Mouse (Mus musculus): ENCODE measurements around the gene Gm49345. TPM values are rescaled to one million over a fixed set of nuclear protein-coding genes. Genes with fewer than 3 reads are reported as not detected.

The Gm49345 gene
- polyA plus RNA-seq, 1 experiment: 1.0 TPM

GRCm38 (mm10) chr13:67610108-67610507 is 27.5 kb downstream of the Gm49345 start:
- Histone ChIP-seq H3K36me3 (ENCODE audit: control insufficient read depth, insufficient read depth, low read length) (no peaks in the 10 kb centered on the region), H3K4me1 (replicated peaks; ENCODE audit: control insufficient read depth, insufficient read depth, low read length) (no peaks in the 10 kb centered on the region; the same call in 1 of the 2 replicates), H3K27me3 (ENCODE audit: control insufficient read depth, insufficient read depth, low read length) (no peaks in the 10 kb centered on the region), H3K27ac (ENCODE audit: control insufficient read depth, insufficient read depth, low read length) (no peak overlapping the region), H3K4me3 (ENCODE audit: control insufficient read depth, insufficient read depth, low read length) (no peak overlapping the region)
- no peak for DNase-seq
- 68% methylated on average over 4 of the region's 4 CpGs for WGBS
- no peak for TF ChIP-seq POLR2A (IDR thresholded peaks at IDR 0.05; ENCODE audit: control insufficient read depth, extremely low read depth, insufficient read depth, low read length, poor library complexity)
- no peak for TF ChIP-seq CTCF (IDR thresholded peaks at IDR 0.05; ENCODE audit: borderline replicate concordance, control insufficient read depth, extremely low read depth, insufficient read depth, low read length, poor library complexity)

GRCm38 (mm10) chr13:67609066-67609876 is 28.3 kb downstream of the Gm49345 start, which contains the start of gene Zfp729b:
TSS of gene Zfp729b (minus strand) at chr13:67609707.
- 3% methylated on average over 20 of the region's 20 CpGs for WGBS
- Histone ChIP-seq H3K27me3 (ENCODE audit: control insufficient read depth, insufficient read depth, low read length) (no peaks in the 10 kb centered on the region), H3K36me3 (ENCODE audit: control insufficient read depth, insufficient read depth, low read length) (no peaks in the 10 kb centered on the region), H3K4me3 (ENCODE audit: control insufficient read depth, insufficient read depth, low read length) (peak within 1 kb of the TSS; percentile 62), H3K27ac (ENCODE audit: control insufficient read depth, insufficient read depth, low read length) (no peak within 1 kb of the TSS), H3K4me1 (replicated peaks; ENCODE audit: control insufficient read depth, insufficient read depth, low read length) (no peaks in the 10 kb centered on the region; the same call in 1 of the 2 replicates)
- no peak for TF ChIP-seq CTCF (IDR thresholded peaks at IDR 0.05; ENCODE audit: borderline replicate concordance, control insufficient read depth, extremely low read depth, insufficient read depth, low read length, poor library complexity)
- no peak for TF ChIP-seq POLR2A (IDR thresholded peaks at IDR 0.05; ENCODE audit: control insufficient read depth, extremely low read depth, insufficient read depth, low read length, poor library complexity)
- DNase-seq: peak; percentile 91

- H3K27me3 ChIP-seq (ENCODE audit: control insufficient read depth, insufficient read depth, low read length): no peaks in the 10 kb centered on the region
- no peak overlapping the region for H3K27ac ChIP-seq (ENCODE audit: control insufficient read depth, insufficient read depth, low read length)
- TF ChIP-seq CTCF (IDR thresholded peaks at IDR 0.05; ENCODE audit: borderline replicate concordance, control insufficient read depth, extremely low read depth, insufficient read depth, low read length, poor library complexity) (no peak), POLR2A (IDR thresholded peaks at IDR 0.05; ENCODE audit: control insufficient read depth, extremely low read depth, insufficient read depth, low read length, poor library complexity) (no peak)
- H3K36me3 ChIP-seq (ENCODE audit: control insufficient read depth, insufficient read depth, low read length): no peaks in the 10 kb centered on the region
- no peak overlapping the region for H3K4me3 ChIP-seq (ENCODE audit: control insufficient read depth, insufficient read depth, low read length)
- DNase-seq: no peak
- no peaks in the 10 kb centered on the region for H3K4me1 ChIP-seq (replicated peaks; ENCODE audit: control insufficient read depth, insufficient read depth, low read length)
- 84% methylated on average over 5 of the region's 5 CpGs for WGBS
Observed at GRCm38 (mm10) chr13:67572591-67573189, 64.9 kb downstream of the Gm49345 start.

- no peak for DNase-seq
- Histone ChIP-seq H3K27ac (ENCODE audit: control insufficient read depth, insufficient read depth, low read length) (peak within 1 kb of the TSS; percentile 42), H3K27me3 (ENCODE audit: control insufficient read depth, insufficient read depth, low read length) (no peaks in the 10 kb centered on the region), H3K4me3 (ENCODE audit: control insufficient read depth, insufficient read depth, low read length) (peak within 1 kb of the TSS; percentile 84), H3K36me3 (ENCODE audit: control insufficient read depth, insufficient read depth, low read length) (no peaks in the 10 kb centered on the region), H3K4me1 (replicated peaks; ENCODE audit: control insufficient read depth, insufficient read depth, low read length) (peaks cover 3% of the 10 kb centered on the region)
- 92% methylated on average over 4 of the region's 4 CpGs for WGBS
- TF ChIP-seq POLR2A (IDR thresholded peaks at IDR 0.05; ENCODE audit: control insufficient read depth, extremely low read depth, insufficient read depth, low read length, poor library complexity): no peak
- TF ChIP-seq CTCF (IDR thresholded peaks at IDR 0.05; ENCODE audit: borderline replicate concordance, control insufficient read depth, extremely low read depth, insufficient read depth, low read length, poor library complexity): no peak
Observed at GRCm38 (mm10) chr13:67553730-67554129, 83.8 kb downstream of the Gm49345 start, which contains the start of gene Zfp748. TSS of gene Zfp748 (minus strand) at chr13:67553830.

GRCm38 (mm10) chr13:67552505-67553346 is 84.8 kb downstream of the Gm49345 start:
- under 1% methylated on average over 44 of the region's 44 CpGs for WGBS
- H3K4me3 ChIP-seq (ENCODE audit: control insufficient read depth, insufficient read depth, low read length): peak overlapping the region; percentile 84
- TF ChIP-seq POLR2A (IDR thresholded peaks at IDR 0.05; ENCODE audit: control insufficient read depth, extremely low read depth, insufficient read depth, low read length, poor library complexity): peak; percentile 70; the same call in 1 of the 2 replicates
- 0 out of 2 replicates have a peak, but pooled peaks have one; percentile 14 for TF ChIP-seq CTCF (IDR thresholded peaks at IDR 0.05; ENCODE audit: borderline replicate concordance, control insufficient read depth, extremely low read depth, insufficient read depth, low read length, poor library complexity)

GRCm38 (mm10) chr13:67545941-67546340 is 91.6 kb downstream of the Gm49345 start:
- no peaks in the 10 kb centered on the region for H3K27me3 ChIP-seq (ENCODE audit: control insufficient read depth, insufficient read depth, low read length)
- H3K4me3 ChIP-seq (ENCODE audit: control insufficient read depth, insufficient read depth, low read length): no peak overlapping the region
- 97% methylated on average over 1 of the region's 1 CpGs for WGBS
- no peak for TF ChIP-seq CTCF (IDR thresholded peaks at IDR 0.05; ENCODE audit: borderline replicate concordance, control insufficient read depth, extremely low read depth, insufficient read depth, low read length, poor library complexity)
- TF ChIP-seq POLR2A (IDR thresholded peaks at IDR 0.05; ENCODE audit: control insufficient read depth, extremely low read depth, insufficient read depth, low read length, poor library complexity): no peak
- peaks cover 35% of the 10 kb centered on the region for H3K36me3 ChIP-seq (ENCODE audit: control insufficient read depth, insufficient read depth, low read length)
- peaks cover 3% of the 10 kb centered on the region; the same call in 1 of the 2 replicates for H3K4me1 ChIP-seq (replicated peaks; ENCODE audit: control insufficient read depth, insufficient read depth, low read length)
- H3K27ac ChIP-seq (ENCODE audit: control insufficient read depth, insufficient read depth, low read length): no peak overlapping the region
- DNase-seq: no peak

More at GRCm38 (mm10) chr13:67552505-67553346, 84.8 kb downstream of the Gm49345 start:
- DNase-seq: peak; percentile 88
- Histone ChIP-seq H3K27ac (ENCODE audit: control insufficient read depth, insufficient read depth, low read length) (peak overlapping the region; percentile 42), H3K36me3 (ENCODE audit: control insufficient read depth, insufficient read depth, low read length) (no peaks in the 10 kb centered on the region), H3K27me3 (ENCODE audit: control insufficient read depth, insufficient read depth, low read length) (no peaks in the 10 kb centered on the region), H3K4me1 (replicated peaks; ENCODE audit: control insufficient read depth, insufficient read depth, low read length) (peaks cover 6% of the 10 kb centered on the region)

Other genes starting within 250 kb of the Gm49345 start
- gene Zfp429, start 237.9 kb downstream of the Gm49345 start, polyA plus RNA-seq (2012; rRNA removed): 1.6 and 5.0 TPM in 2 replicates
- 0.41 and 0.61 TPM in 2 replicates for gene Zfp459, start 216.4 kb downstream of the Gm49345 start, polyA plus RNA-seq (2012; rRNA removed)
- gene Zfp874a, start 186.1 kb downstream of the Gm49345 start, polyA plus RNA-seq (2012; rRNA removed): 2.4 and 3.6 TPM in 2 replicates
- gene Zfp874b, start 153.5 kb downstream of the Gm49345 start, polyA plus RNA-seq (2012; rRNA removed): 5.9 and 6.3 TPM in 2 replicates
- gene Zfp58, start 137.2 kb downstream of the Gm49345 start, polyA plus RNA-seq (2012; rRNA removed): 1.2 and 1.7 TPM in 2 replicates
- gene Gm26965, start 111.6 kb downstream of the Gm49345 start, polyA plus RNA-seq (2012; rRNA removed): not detected in 2 replicates
- gene Zfp87, start 111.6 kb downstream of the Gm49345 start, polyA plus RNA-seq (2012; rRNA removed): 31.2 and 43.7 TPM in 2 replicates
- gene Zfp748, start 83.9 kb downstream of the Gm49345 start, polyA plus RNA-seq (2012; rRNA removed): 7.0 and 8.6 TPM in 2 replicates
- 1.1 and 1.2 TPM in 2 replicates for gene Zfp729b, start 28.1 kb downstream of the Gm49345 start, polyA plus RNA-seq (2012; rRNA removed)
- gene Zfp729a, start within 50 bp of the Gm49345 start, polyA plus RNA-seq (2012; rRNA removed): 1.8 and 2.0 TPM in 2 replicates
- gene Zfp738, start 49.3 kb upstream of the Gm49345 start, polyA plus RNA-seq (2012; rRNA removed): 9.9 and 10.4 TPM in 2 replicates
- gene Zfp65, start 91.4 kb upstream of the Gm49345 start, polyA plus RNA-seq (2012; rRNA removed): 1.4 TPM in 2 replicates
- 0.83 and 0.96 TPM in 2 replicates for gene Zfp85, start 117.5 kb upstream of the Gm49345 start, polyA plus RNA-seq (2012; rRNA removed)
- gene Zfp493, start 141.9 kb upstream of the Gm49345 start, polyA plus RNA-seq (2012; rRNA removed): 0.96 and 1.7 TPM in 2 replicates
- gene Zfp273, start 176.0 kb upstream of the Gm49345 start, polyA plus RNA-seq (2012; rRNA removed): 0.90 and 1.2 TPM in 2 replicates
- gene Gm10037, start 193.3 kb upstream of the Gm49345 start, polyA plus RNA-seq (2012; rRNA removed): 0.34 TPM in 1 of 2 replicates, not detected in the other
- gene BC048507, start 225.6 kb upstream of the Gm49345 start, polyA plus RNA-seq (2012; rRNA removed): not detected in 2 replicates

All from thymus, adult 2 months (tissue).